Mouse (Mus musculus): ENCODE results near the gene Brms1.
"Not testable (repeated sequence)": the region's sequence is repeated elsewhere in the genome, so short reads cannot be mapped to it uniquely, and the experiment has no call there.

Gene Brms1

DNA sequence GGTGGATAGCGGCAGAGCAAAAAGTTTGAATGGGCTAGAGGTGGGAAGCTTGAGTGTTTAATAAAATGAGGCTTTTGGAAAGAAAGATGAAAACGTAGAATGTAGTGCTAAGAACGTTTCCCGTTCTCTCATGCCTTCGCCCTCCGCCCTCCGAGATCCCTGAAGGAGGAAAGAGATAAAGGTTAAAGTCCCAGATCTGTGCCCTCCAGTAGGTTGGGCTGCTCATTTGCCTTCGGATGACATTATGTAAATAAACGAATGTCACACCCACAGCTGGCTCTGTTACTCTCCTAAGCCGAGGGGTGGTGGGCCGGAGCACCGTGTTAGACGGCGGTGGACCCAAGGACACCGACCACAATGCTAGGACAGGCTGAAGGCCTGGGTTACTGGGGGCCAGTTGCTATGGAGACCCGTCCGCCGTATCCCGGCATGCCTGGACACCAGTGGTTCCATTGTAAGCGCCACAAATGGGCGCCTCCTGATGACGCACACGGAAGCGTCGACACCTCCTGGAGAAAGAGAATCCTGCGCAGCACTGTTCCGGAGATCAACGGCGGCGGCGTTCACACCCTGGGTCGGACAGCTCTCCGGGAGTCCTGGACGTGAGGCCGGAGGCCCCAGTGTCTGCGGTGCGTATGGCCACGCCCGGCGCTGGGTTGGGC, at the start of gene Brms1:
Gene Brms1, plus strand, starts transcription at position 493 of the 662 bp plus-strand sequence.
- peak; percentile 89 for DNase-seq (ENCODE audit: low spot score)

DNA sequence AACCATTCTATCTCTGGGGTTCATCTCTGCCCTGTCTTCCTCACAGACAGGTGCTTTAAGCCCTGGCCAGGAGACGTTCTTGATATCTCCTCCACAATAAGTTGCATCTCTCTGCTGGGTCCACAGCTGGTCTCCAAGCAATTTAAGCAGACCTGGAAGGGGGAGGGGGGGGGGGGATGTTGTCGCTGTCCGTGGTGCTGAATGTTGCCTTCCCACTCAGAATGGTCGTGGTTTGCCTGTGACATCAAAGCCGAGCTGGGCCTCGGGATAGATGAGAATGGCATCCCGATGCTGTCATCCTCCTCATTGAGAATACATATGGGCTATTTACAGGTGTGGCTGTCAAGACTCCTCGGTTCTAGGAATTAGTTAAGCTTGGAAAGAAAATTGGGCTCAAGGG, 48.8 kb upstream of the Brms1 start:
- DNase-seq (ENCODE audit: low spot score), result no peak

DNA sequence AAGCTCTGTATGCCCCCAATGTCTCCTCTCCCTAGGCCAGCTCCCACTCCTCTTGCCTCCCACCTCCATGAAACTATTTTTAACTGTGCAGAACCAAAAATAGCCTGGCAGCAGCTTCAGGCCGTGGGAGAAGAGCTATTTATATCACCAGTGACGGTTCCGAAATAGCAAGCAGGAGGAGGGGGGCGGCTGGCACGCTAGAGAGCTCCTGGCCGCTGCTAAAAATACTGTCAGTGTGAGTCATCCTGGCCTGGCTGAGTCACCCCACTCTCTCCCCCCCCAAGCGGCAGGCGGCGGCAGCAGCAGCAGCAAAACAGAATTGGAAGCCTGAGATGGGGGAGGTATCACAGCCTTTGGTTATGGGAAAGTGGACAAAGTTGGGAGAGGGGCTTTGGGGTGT, 48.2 kb upstream of the Brms1 start:
- DNase-seq (ENCODE audit: low spot score), result peak; percentile 66

DNA sequence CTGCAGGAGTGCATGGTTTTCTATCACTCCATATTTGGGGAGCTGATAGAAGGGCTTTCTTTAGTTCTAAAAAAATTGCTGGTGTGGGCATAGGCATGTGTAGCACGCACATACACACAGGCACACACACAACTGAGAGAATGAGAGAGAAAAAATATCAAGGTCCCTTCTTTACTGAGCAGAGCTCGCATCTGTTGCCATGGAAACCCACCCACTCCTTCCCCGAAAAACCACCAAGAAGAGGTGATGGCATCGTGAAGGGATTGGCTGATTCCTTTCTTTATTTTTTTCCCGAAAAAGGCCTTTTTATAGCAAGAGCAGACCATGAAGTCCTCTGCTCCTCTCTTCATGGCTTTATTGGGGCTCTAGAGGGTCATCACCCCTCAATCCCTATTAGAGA, 47.1 kb upstream of the Brms1 start:
- DNase-seq (ENCODE audit: low spot score), result no peak

DNA sequence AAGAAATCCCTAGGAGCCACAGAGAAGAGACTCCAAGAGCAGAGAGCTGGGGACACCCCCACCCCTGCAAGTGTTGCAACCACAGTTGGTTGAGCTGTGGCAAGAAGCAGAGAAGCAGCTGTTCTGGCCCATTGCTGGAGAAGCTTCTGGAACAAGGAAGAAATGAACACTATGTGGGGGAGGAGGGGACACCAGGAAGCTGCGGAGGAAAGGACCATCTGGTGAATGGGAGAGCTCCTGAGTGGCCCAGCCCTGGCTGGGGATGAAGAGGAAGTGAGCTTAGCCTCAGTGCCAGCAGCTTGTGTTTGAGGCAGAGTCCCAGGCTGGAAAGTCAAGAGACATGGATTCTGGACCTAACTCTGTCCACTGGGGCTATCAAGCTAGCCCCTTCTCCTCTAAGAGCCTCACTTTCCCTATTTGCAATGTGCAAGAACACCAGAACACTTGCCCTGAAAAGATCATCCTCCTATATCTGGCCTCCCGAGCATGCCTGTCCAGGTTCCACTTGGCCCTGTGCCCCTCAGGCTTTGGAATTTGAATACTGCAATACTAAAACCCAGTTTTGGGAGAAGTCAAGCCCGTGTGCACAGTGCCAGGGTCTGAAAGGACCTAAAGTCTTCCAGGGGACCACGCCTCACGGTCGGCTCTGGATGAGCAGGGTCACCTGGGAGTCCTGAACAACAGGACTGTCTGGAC, 41.6 kb upstream of the Brms1 start:
- no peak for DNase-seq (ENCODE audit: low spot score)

DNA sequence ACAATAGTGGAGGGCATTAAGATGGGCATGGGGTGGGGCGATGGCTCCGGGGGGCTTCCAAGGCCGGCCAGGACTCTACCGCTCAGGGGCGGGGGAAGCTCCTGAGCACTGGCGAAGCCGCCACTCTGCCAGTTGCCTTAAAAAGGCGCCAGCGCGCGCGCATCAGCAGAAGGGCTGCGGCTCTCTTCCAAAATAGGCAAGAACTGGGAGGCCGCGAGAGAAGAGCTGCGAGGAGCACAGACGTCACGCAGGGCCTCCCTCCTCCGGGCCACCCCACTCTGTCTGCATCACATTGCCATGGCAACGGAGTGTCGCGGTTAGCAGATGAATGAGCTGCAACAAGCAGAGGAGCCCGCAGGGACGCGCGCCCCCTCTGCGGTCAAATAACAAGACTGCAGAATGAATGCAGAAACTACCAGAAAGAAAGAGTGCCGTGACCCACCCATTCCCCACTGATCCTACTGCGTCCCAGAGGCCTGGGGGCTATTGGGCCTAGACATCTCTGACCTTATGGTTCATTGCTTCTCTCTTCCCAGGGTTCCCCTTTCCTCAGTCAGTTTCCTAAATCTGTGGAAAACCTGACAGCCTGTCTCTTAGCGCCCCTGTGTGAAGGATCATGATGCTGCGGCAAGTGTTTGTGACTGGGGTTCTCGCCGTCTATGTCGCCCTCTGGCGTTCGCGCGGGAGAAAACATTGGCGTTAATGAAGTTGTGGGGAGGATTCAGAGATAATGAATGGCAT, 39.3 kb upstream of the Brms1 start:
- DNase-seq (ENCODE audit: low spot score), result peak; percentile 76

DNA sequence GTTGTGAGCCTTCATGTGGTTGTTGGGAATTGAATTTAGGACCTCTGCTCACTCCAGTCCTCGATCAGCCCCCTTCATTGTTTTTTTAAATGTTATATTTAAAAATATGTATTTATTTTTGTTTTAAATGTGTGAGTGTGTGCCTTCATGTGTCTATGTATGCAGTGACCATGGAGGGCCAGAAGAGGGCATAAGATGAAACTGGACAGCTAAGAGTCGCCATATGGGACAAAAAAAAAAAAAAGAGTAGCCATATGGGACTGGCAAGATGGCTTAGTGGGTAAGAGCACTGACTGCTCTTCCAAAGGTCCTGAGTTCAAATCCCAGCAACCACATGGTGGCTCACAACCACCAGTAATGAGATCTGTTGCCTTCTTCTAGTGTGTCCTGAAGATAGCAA, 37.5 kb upstream of the Brms1 start:
- DNase-seq (ENCODE audit: low spot score), result not testable (repeated sequence)

DNA sequence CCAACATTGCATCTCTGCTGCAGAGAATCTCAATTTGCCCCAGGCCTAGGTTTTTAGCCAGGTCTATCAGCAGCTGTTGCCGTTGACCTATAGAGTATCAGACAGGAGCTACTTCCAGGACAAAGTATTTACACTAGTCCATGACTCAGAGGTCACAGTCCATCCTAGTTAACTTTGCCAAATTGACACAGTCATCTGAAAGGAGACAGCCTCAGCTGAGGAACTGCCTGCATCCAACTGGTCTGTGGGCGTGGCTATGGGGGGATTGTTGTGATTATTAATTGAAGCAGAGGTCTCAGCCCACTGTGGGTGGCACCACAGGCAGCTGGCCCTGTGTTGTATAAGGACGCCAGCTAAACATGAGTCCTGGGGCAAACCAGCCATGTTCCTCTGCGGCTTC, 36.2 kb upstream of the Brms1 start:
- no peak for DNase-seq (ENCODE audit: low spot score)

DNA sequence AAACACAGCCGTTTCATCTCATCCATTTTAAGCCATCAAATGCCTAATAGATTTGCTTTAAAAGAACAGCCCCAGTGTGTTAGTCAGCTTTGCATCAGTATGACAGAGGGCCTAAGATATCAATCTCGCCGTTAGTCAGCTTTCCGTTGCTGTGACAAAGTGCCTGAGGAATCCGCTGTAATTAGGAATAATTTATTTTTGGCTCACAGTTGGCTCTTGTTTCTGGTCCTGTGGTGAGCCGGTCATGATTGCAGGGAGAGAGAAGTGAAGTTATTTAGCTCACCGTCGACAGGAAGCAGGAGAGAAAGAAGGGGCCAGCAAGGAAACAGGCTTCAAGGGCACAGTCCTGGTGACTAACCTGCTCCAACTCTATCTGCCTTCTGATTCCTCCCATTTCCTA, 28.0 kb upstream of the Brms1 start:
- no peak for DNase-seq (ENCODE audit: low spot score)

DNA sequence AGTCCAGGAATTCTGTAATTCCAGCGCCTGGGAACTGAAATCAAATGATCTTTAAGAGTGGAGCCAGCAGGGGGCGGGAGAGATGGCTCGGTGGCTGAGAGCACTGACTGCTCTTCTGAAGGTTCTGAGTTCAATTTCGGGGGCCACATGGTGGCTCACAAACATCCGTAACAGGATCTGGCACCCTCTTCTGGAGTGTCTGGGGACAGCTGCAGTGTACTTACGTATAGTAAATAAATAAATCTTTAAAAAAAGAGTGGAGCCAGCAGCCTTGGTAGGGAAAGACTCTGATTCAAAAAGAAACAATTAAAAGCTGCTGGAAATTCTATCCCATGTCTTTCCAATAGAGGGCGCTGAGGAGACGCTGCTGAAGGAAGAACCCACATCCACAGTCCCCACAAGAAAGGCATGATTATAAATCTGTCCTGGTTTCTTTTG, 26.2 kb upstream of the Brms1 start:
- peak; percentile 24 for DNase-seq (ENCODE audit: low spot score)

DNA sequence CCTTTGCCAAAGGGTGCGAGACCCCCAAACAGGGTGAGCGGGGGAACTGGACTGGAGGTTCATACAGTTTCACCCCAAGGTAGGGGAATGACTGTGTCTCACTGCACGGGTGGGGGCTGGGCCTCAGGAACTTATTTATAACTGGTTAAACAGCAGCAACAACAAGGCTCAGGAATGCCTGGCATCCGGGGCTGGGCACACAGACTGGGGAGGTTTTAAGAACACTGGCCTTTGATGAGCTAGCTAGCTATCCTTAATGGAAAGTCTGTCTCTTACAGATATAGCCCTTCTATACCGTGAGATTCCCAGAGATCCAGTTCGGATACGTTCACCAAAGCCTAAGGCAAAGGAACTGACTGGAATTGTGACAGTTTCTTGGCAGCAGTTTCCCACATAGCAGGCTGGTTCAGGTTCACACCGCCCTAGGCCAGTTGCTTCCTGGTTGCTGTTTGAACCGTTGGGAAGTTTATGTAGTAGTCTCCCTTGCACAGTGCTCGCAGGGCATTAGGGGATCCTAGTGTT, 24.9 kb upstream of the Brms1 start:
- no peak for DNase-seq (ENCODE audit: low spot score)

DNA sequence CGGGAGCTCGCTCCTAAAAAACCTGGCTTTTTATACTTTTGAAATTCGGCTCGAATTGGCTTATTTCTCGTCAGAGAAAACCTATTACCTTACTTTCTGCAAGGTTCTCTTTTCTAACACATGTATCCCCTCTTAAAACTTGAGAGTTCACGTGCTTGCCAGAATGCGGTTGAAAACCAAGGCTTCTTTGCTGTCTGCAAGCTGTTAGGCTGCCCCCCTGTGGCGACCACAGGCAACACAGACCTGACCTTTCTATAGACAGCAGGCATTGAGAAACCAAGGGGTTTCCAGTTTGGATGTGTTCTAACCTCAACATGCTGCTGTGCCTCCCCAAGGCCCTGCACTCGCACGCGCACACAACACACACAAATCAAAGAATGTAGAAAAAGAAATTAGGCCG, 24.4 kb upstream of the Brms1 start:
- DNase-seq (ENCODE audit: low spot score), result peak; percentile 65

DNA sequence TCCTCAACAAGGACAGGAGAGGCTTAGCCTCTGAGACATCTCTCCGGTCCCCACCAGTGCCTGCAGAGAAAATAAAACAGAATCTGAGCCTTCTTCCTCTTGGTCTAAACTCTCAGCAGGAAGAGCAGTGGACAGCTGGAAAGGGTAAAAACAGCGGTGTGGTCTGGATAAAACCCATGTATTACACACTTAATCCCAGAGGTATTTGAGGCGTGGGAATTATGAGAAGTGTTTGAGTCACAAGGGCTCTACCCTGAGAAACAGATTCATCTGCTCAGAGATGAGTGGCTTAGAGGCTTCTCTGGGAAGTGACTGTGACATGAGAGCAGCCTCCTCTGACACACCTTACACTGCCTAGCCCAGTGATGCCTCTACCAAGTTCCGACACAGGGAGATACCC, 23.5 kb upstream of the Brms1 start:
- no peak for DNase-seq (ENCODE audit: low spot score)

DNA sequence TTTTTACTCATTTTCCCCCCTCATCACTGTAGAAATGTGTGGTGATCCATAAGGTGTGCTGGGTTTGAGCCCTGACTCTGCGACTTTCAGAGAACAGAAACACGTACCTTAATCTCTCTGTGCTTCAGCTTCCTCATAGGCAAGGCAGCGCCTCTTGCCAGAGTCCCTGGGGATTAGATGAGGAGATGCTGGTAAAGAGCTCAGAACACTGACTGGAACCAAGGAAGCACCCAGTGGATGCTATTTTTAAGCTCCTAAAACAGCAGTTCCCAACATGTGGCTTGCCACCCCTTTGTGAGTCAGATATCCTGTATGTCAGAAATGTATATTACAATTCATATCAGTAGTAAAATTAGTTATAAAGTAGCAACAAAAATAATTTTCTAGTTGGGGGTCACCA, 23.0 kb upstream of the Brms1 start:
- no peak for DNase-seq (ENCODE audit: low spot score)

DNA sequence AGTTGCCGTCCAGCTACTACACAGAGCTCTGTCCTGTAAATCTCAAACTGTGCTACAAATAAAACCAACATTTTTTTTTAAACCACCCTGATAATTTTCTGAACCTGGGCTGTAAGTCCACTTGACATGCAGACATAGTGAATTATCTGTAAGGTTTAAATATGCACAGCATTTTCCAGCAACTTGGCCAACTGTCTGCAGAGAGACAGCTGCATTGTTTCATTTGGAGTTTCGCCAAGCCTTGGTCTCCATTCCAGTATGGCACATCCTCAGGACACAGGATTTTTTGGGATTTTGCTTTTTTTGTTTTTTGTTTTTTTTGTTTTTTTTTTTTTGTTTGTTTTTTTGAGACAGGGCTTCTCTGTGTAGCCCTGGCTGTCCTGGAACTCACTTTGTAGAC, 19.7 kb upstream of the Brms1 start:
- DNase-seq (ENCODE audit: low spot score), result no peak

DNA sequence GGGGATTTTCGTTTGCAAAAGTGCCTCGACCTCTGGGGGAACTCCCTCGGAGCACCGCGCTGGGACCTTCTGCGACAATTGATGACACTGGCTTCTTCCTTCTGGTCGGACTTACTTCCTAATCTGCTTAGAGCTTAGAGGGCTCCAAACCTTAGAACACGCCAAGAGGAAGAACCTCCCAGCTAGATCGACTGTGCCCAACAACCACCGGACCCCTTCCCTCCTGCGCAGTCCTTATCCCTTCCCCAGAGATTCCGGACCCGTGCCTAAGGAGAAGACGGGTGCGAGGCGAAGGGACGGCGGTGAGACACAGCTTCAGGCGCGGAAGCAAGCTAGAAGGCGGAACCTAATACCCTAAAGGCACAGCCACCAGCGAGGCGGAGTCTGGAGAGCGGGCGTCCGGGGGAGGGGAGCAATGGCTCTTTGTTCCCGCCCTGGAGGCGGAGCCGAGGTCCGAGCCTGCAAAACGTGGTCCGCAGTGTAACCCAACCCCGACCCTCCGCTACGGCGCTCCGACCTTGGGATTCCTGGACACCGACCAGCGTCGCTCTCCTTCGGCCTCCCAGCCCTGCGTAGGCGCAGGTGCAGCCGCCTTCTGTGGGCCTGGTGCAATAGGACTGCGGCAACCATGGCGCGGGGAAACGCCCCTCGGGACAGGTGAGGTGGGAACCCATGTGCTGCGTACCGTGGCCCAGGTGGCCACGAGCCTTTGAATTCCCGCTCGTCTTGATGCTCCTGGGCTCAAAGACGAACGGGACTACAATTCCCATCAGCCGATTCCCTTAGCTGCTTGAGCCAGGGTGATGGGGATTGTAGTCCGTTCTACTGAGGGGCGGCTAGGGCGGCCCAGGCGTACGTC, 17.3 kb upstream of the Brms1 start, which contains the start of gene Slc29a2:
Gene Slc29a2, plus strand, starts transcription at position 240 of the 859 bp plus-strand sequence.
- peak; percentile 96 for DNase-seq (ENCODE audit: low spot score)

DNA sequence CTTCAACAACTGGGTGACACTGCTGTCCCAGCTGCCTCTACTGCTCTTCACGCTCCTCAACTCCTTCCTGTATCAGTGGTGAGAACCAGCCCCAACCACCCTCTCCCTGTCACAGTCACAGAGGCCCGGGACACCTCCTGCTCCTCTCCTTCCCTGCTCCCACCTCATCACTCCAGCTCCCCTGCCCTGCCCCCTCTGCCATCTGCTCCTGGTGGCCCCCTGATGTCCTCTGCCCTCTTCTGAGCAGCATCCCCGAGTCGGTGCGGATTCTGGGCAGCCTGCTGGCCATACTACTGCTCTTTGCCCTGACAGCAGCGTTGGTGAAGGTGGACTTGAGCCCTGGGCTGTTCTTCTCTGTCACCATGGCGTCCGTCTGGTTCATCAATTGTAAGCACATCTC, 15.0 kb upstream of the Brms1 start:
- no peak for DNase-seq (ENCODE audit: low spot score)

DNA sequence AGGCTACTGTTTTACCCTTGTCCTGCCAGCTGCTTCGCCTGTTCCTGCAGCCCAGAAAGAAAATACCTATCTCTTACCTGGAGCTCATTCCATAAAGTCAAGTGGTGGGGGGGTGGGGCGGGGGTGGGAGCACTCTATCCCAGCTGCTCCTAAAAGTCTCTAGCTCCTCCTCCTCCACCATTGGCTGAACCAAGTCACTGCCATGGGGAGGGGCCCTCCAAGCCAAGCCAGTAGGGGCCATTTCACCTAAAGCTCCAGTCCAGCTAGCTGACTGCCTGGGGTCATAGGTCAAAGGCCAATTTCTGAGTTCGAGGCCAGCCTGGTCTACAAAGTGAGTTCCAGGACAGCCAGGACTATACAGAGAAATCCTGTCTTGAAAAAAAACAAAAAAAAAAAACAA, 8.5 kb upstream of the Brms1 start:
- no peak for DNase-seq (ENCODE audit: low spot score)

DNA sequence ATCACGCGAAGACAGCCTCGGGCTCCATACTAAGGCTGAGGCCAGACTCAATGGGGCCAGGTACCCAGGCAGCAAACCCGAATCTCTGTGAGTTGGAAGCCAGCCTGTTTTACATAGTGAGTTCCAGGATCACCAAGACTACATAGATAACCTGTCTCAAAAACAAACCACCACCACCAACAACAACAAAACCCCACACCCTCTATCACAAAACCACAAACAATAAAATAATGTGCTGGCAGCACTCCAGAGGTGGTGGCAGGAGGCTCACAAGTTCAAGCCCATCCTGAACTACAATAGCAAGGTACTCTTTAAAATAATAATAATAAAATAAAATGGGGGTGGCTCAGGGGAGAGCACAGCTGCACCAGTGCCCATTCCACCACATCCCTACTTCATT, 4.6 kb upstream of the Brms1 start:
- no peak for DNase-seq (ENCODE audit: low spot score)

DNA sequence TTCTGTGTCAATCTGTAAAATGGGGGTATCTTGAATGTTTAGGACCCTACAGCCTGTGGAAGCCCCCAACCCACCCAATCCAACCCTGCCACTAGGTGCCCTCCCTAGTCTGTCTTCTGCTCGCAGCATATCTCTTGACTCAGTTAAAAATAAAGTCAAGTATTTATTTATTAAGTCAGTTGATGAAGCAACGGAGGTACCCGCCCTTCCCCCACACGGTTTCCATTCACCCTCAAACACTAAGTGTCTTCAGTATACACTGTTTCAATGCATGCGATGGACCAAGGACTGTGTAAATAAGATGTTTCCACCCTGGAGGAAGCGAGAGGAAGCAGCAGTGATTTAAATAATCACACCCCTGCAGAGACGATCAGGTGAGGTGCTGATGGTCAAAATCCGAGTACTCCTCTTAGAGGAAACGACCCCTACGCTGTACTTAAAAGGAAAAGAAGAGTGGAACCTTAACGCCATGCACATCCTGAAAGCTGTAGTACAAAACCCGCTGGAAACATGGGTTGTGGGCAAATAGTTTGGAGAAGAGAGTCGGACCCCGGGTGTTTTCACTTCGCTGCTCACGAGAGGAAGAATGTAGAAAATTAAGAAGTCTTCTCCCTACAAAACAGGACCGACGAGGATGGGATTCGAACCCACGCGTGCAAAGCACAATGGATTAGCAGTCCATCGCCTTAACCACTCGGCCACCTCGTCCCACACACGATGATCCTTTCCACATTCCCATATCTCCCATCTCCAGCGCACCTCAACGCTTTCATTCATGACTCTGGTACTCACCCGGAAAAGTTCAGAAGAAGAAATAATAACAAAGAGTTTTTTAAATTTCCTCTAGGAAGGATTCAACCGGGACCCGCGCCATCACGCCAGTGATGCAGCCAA, 3.2 kb upstream of the Brms1 start:
- peak; percentile 77 for DNase-seq (ENCODE audit: low spot score)

DNA sequence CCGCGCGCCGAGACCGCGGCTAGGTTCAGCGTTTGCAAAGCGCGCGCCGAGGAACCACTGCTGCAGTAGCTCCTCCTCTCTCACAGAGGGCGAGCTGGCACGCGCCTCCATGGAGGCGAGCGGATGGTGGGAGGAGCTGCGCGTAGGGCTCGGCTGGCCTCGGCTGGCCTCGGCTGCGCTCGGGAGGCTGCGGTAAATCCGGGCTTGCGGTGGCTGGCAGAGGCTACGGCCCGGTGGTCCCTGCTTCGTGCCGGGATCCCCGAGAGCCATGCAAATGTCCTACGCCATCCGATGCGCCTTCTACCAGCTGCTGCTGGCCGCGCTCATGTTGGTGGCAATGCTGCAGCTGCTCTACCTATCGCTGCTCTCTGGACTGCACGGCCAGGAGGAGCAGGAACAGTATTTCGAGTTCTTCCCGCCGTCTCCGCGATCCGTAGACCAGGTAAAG, 2.4 kb upstream of the Brms1 start, which contains the start of the genes B4gat1 and AC124502.3:
Gene B4gat1, plus strand, starts transcription at position 118 of the 448 bp plus-strand sequence.
Gene AC124502.3, plus strand, starts transcription at position 183 of the 448 bp plus-strand sequence.
- DNase-seq (ENCODE audit: low spot score), result peak; percentile 89
